Mouse (Mus musculus): ENCODE measurements around the gene Frmd4a. TPM values are rescaled to one million over a fixed set of nuclear protein-coding genes. Genes with fewer than 3 reads are reported as not detected.

Gene Frmd4a
- polyA plus RNA-seq, 1 experiment: 46.5 TPM

GRCm38 (mm10) chr2:4042009-4042408, 24.5 kb downstream of the Frmd4a start:
- 62% methylated on average over 3 of the region's 3 CpGs for WGBS
- H3K4me3 ChIP-seq (replicated peaks; ENCODE audit: extremely low read depth, low read depth, low read length): no peak overlapping the region
- no peak for DNase-seq
- no peaks in the 10 kb centered on the region for H3K4me1 ChIP-seq (ENCODE audit: control insufficient read depth, insufficient read depth, low read length)
- TF ChIP-seq POLR2A (IDR thresholded peaks at IDR 0.05; ENCODE audit: borderline replicate concordance, extremely low read depth, low read depth, low read length): no peak
- no peak for TF ChIP-seq CTCF (IDR thresholded peaks at IDR 0.05; ENCODE audit: insufficient read depth, low read length)

GRCm38 (mm10) chr2:4055481-4055880, 38.0 kb downstream of the Frmd4a start:
- no peak for DNase-seq
- H3K4me1 ChIP-seq (ENCODE audit: control insufficient read depth, insufficient read depth, low read length): no peaks in the 10 kb centered on the region
- TF ChIP-seq POLR2A (IDR thresholded peaks at IDR 0.05; ENCODE audit: borderline replicate concordance, extremely low read depth, low read depth, low read length): no peak
- TF ChIP-seq CTCF (IDR thresholded peaks at IDR 0.05; ENCODE audit: insufficient read depth, low read length): no peak
- H3K4me3 ChIP-seq (replicated peaks; ENCODE audit: extremely low read depth, low read depth, low read length): no peak overlapping the region
- WGBS: 64% methylated on average over 2 of the region's 2 CpGs

- no peak for DNase-seq
- H3K4me1 ChIP-seq (ENCODE audit: control insufficient read depth, insufficient read depth, low read length): no peaks in the 10 kb centered on the region
- H3K4me3 ChIP-seq (replicated peaks; ENCODE audit: extremely low read depth, low read depth, low read length): no peak overlapping the region
- WGBS: 21% methylated on average over 2 of the region's 2 CpGs
- TF ChIP-seq CTCF (IDR thresholded peaks at IDR 0.05; ENCODE audit: insufficient read depth, low read length): no peak
- no peak for TF ChIP-seq POLR2A (IDR thresholded peaks at IDR 0.05; ENCODE audit: borderline replicate concordance, extremely low read depth, low read depth, low read length)
Measured at GRCm38 (mm10) chr2:4060675-4061074, 43.2 kb downstream of the Frmd4a start.

- DNase-seq: no peak
- H3K4me3 ChIP-seq (replicated peaks; ENCODE audit: extremely low read depth, low read depth, low read length): no peak overlapping the region
- TF ChIP-seq CTCF (IDR thresholded peaks at IDR 0.05; ENCODE audit: insufficient read depth, low read length) (no peak), POLR2A (IDR thresholded peaks at IDR 0.05; ENCODE audit: borderline replicate concordance, extremely low read depth, low read depth, low read length) (no peak)
- WGBS: 60% methylated on average over 7 of the region's 7 CpGs
- H3K4me1 ChIP-seq (ENCODE audit: control insufficient read depth, insufficient read depth, low read length): no peaks in the 10 kb centered on the region
Measured at GRCm38 (mm10) chr2:4071831-4072230, 54.3 kb downstream of the Frmd4a start.

- no peak for DNase-seq
- no peak overlapping the region for H3K4me3 ChIP-seq (replicated peaks; ENCODE audit: extremely low read depth, low read depth, low read length)
Measured at GRCm38 (mm10) chr2:4083877-4084276, 66.4 kb downstream of the Frmd4a start.

GRCm38 (mm10) chr2:4097601-4098000, 80.1 kb downstream of the Frmd4a start:
- no peak overlapping the region for H3K4me3 ChIP-seq (replicated peaks; ENCODE audit: extremely low read depth, low read depth, low read length)
- WGBS: 81% methylated on average over 1 of the region's 1 CpGs
- no peaks in the 10 kb centered on the region for H3K4me1 ChIP-seq (ENCODE audit: control insufficient read depth, insufficient read depth, low read length)
- no peak for DNase-seq
- no peak for TF ChIP-seq CTCF (IDR thresholded peaks at IDR 0.05; ENCODE audit: insufficient read depth, low read length)
- TF ChIP-seq POLR2A (IDR thresholded peaks at IDR 0.05; ENCODE audit: borderline replicate concordance, extremely low read depth, low read depth, low read length): no peak

More at GRCm38 (mm10) chr2:4083877-4084276, 66.4 kb downstream of the Frmd4a start:
- no peak for TF ChIP-seq POLR2A (IDR thresholded peaks at IDR 0.05; ENCODE audit: borderline replicate concordance, extremely low read depth, low read depth, low read length)
- TF ChIP-seq CTCF (IDR thresholded peaks at IDR 0.05; ENCODE audit: insufficient read depth, low read length): no peak
- 75% methylated on average over 6 of the region's 6 CpGs for WGBS
- H3K4me1 ChIP-seq (ENCODE audit: control insufficient read depth, insufficient read depth, low read length): no peaks in the 10 kb centered on the region

- 72% methylated on average over 8 of the region's 8 CpGs for WGBS
- DNase-seq: no peak
- H3K4me1 ChIP-seq (ENCODE audit: control insufficient read depth, insufficient read depth, low read length): no peaks in the 10 kb centered on the region
- no peak overlapping the region for H3K4me3 ChIP-seq (replicated peaks; ENCODE audit: extremely low read depth, low read depth, low read length)
- TF ChIP-seq POLR2A (IDR thresholded peaks at IDR 0.05; ENCODE audit: borderline replicate concordance, extremely low read depth, low read depth, low read length) (no peak), CTCF (IDR thresholded peaks at IDR 0.05; ENCODE audit: insufficient read depth, low read length) (no peak)
Measured at GRCm38 (mm10) chr2:4098948-4099776, 81.6 kb downstream of the Frmd4a start.

GRCm38 (mm10) chr2:4099777-4100104, 82.2 kb downstream of the Frmd4a start:
- no peak overlapping the region for H3K4me3 ChIP-seq (replicated peaks; ENCODE audit: extremely low read depth, low read depth, low read length)
- TF ChIP-seq CTCF (IDR thresholded peaks at IDR 0.05; ENCODE audit: insufficient read depth, low read length) (no peak), POLR2A (IDR thresholded peaks at IDR 0.05; ENCODE audit: borderline replicate concordance, extremely low read depth, low read depth, low read length) (no peak)
- DNase-seq: no peak
- no peaks in the 10 kb centered on the region for H3K4me1 ChIP-seq (ENCODE audit: control insufficient read depth, insufficient read depth, low read length)

GRCm38 (mm10) chr2:4101370-4101769, 83.9 kb downstream of the Frmd4a start:
- no peak for DNase-seq
- WGBS: 70% methylated on average over 2 of the region's 2 CpGs
- no peaks in the 10 kb centered on the region for H3K4me1 ChIP-seq (ENCODE audit: control insufficient read depth, insufficient read depth, low read length)
- no peak overlapping the region for H3K4me3 ChIP-seq (replicated peaks; ENCODE audit: extremely low read depth, low read depth, low read length)
- TF ChIP-seq CTCF (IDR thresholded peaks at IDR 0.05; ENCODE audit: insufficient read depth, low read length): no peak
- TF ChIP-seq POLR2A (IDR thresholded peaks at IDR 0.05; ENCODE audit: borderline replicate concordance, extremely low read depth, low read depth, low read length): no peak

GRCm38 (mm10) chr2:4113303-4113920, 95.9 kb downstream of the Frmd4a start:
- DNase-seq: no peak
- no peak overlapping the region for H3K4me3 ChIP-seq (replicated peaks; ENCODE audit: extremely low read depth, low read depth, low read length)
- TF ChIP-seq POLR2A (IDR thresholded peaks at IDR 0.05; ENCODE audit: borderline replicate concordance, extremely low read depth, low read depth, low read length): no peak
- no peaks in the 10 kb centered on the region for H3K4me1 ChIP-seq (ENCODE audit: control insufficient read depth, insufficient read depth, low read length)
- WGBS: 64% methylated on average over 7 of the region's 7 CpGs
